Mouse (Mus musculus) liver, adult 2 months (tissue): Measurements from ENCODE around the gene Pde4d.

ENCODE experiments used
- CTCF ChIP-seq: fragments of 200-500 bp; IDR thresholded peaks from 2 replicates; pipeline ENCODE4 v1.5.1; 2011; ENCODE audit warnings: low read depth, low read length, control low read depth
- POLR2A ChIP-seq: fragments of 200-500 bp; IDR thresholded peaks from 2 replicates; pipeline ENCODE4 v1.6.1; 2011; ENCODE audit warnings: low read length, control low read depth; ENCODE audit not compliant: insufficient read depth; ENCODE audit errors: extremely low read depth

DNA sequence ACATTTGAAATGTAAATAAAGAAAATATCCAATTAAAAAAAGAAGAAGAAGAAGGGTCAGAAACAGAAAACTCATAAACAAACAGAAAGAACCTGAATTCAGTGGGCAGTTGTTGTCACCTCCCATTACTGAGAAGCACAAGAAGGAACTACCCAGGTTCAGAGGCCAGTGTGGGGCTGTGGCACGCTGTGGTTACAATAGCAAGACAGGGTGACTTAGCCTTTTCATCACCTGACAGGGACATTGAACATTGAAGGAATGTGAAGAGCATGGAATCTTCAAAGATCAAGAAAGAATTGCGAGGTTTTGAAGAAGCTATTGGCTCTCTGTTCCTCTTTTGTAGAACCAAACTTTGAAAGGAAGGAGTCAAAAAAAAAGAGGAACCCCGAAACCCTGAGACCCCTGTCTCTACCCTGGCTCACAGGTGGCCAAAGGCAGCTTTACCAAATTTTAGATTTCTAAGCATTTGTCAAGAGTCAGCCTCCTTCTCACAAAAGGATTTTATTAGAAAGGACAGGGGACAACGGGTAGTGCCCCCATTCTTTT, 987.6 kb downstream of the Pde4d start:
- no peak for TF ChIP-seq CTCF
- no peak for TF ChIP-seq POLR2A
